Mouse (Mus musculus): ENCODE data around the gene Map2. TPM values are rescaled to one million over a fixed set of nuclear protein-coding genes. Genes with fewer than 3 reads are reported as not detected.

The Map2 gene
- polyA plus RNA-seq, 1 experiment, result 2.0 TPM

DNA sequence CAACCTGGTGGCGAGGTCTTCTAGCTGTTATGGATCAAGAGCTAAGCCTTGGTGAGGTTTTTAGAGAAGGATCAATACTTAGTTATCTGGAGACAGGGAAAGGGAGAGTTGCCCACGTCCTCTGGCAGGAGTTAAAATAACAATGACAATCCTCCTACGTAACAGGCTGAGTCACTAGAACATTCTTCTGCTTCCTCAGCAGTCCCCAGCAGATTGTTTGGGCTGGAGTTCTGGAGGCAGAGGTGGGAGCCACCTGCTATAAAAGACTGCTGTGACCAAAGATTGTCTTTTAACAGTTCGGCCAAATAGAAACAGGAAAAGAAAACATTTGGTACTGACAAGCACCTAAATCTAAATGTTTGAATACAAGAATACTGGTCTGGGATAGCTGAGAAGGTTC is 190.5 kb downstream of the Map2 start:
- H3K27ac ChIP-seq (ENCODE audit: insufficient read depth, low read depth, low read length), result no peak overlapping the region
- H3K4me1 ChIP-seq (ENCODE audit: control insufficient read depth, insufficient read depth, low read length), result no peaks in the 10 kb centered on the region
- no peak overlapping the region for H3K4me3 ChIP-seq (ENCODE audit: insufficient read depth, low read length)
- TF ChIP-seq POLR2A (IDR thresholded peaks at IDR 0.05; ENCODE audit: borderline replicate concordance, low read depth, low read length), result no peak
- TF ChIP-seq CTCF (IDR thresholded peaks at IDR 0.05; ENCODE audit: low read depth, low read length), result no peak

DNA sequence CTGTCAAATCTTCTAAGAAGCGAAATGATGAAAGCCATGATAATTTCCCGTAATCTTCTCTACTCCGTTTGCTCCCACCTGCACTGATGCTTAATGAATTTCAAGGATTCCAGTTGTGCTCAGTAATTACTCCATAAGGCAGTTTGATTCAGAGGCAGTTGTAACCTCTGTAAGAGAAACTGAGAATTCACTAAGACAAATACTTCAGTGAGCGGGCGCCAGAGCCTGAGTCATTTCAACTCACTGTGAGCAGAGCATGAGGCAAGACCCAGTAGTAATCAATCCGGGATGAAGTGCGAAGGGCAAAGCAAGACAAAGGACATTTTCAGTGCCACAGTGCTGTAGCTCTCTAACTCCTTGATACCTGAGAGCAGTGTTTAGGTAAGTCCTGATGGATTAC is 194.4 kb downstream of the Map2 start:
- no peak for TF ChIP-seq POLR2A (IDR thresholded peaks at IDR 0.05; ENCODE audit: borderline replicate concordance, low read depth, low read length)
- TF ChIP-seq CTCF (IDR thresholded peaks at IDR 0.05; ENCODE audit: low read depth, low read length), result no peak
- H3K4me3 ChIP-seq (ENCODE audit: insufficient read depth, low read length), result no peak overlapping the region
- no peaks in the 10 kb centered on the region for H3K4me1 ChIP-seq (ENCODE audit: control insufficient read depth, insufficient read depth, low read length)
- no peak overlapping the region for H3K27ac ChIP-seq (ENCODE audit: insufficient read depth, low read depth, low read length)

DNA sequence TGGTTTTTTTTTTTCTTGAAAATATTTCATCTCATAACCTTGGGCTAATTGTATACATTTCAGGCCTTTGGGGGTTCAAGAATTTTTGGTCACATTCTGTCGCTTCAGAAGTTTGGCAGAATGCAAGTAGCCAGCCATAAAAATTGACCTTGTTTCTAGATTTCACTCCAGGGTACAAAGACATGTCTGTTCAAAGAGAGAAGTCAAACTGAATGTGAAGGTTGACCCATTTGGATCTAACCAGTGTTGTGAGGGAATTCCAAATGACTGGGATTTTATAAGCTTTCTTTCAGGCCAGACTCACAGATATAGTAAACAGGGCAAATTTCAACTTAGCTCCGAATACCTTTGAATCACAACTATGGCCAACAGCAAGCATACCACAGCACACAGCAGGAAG is 196.3 kb downstream of the Map2 start:
- Histone ChIP-seq H3K4me1 (ENCODE audit: control insufficient read depth, insufficient read depth, low read length) (no peaks in the 10 kb centered on the region), H3K27ac (ENCODE audit: insufficient read depth, low read depth, low read length) (no peak overlapping the region), H3K4me3 (ENCODE audit: insufficient read depth, low read length) (no peak overlapping the region)
- TF ChIP-seq POLR2A (IDR thresholded peaks at IDR 0.05; ENCODE audit: borderline replicate concordance, low read depth, low read length) (no peak), CTCF (IDR thresholded peaks at IDR 0.05; ENCODE audit: low read depth, low read length) (no peak)

DNA sequence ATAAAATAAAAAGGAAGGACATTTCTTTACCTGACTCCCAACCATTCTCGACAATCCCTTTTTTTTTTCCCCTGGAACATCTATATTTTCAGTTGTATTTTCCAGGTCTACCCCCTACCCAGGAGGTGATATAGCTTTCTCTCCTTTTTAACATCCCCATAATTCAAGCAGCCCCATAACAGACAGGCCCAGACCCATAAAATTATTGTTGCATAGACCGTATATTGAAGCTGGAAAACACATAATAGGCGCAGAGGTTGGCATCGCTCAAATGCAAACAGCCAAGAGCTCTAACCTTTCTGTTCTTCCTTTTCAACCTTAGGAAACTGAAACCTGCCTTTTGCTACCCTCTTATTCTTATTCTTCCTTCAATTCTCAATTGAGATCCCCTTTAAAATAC is 211.2 kb downstream of the Map2 start:
- Histone ChIP-seq H3K4me1 (ENCODE audit: control insufficient read depth, insufficient read depth, low read length) (no peaks in the 10 kb centered on the region), H3K4me3 (ENCODE audit: insufficient read depth, low read length) (no peak overlapping the region), H3K27ac (ENCODE audit: insufficient read depth, low read depth, low read length) (no peak overlapping the region)
- no peak for TF ChIP-seq POLR2A (IDR thresholded peaks at IDR 0.05; ENCODE audit: borderline replicate concordance, low read depth, low read length)
- TF ChIP-seq CTCF (IDR thresholded peaks at IDR 0.05; ENCODE audit: low read depth, low read length), result no peak

DNA sequence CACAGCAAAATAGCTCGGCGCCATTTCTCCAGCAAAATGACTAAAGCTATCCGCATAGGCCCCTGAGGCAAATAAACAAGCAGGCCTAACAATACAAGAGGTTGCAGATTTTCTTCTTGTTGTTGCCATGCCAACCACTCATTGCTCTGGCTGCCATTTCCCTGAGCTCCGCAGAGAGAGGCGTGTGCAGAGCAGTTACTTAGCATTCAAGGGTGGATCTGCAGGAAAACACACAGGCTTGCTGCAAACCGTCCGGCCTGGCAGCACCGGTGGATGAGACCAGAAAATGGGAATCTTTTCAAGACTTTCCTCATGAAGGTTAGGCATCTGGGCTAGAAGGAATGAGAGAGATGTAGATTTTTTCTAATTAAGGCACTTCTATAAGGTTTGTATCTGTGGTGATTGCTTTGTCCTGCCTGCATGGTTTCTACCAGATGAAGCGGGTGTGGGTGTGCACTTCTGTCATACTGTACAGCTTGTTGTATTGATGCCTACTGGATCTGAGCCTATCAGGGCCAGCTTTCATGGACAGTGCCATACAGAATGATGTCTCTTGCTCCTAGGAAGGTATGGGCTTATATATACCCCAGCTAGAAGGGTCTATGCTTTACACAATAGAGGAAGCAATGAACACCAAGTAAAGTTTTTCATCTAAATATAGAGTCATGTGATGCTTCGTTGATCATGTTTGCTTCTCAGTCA is 211.8 kb downstream of the Map2 start:
- no peak overlapping the region for H3K4me3 ChIP-seq (ENCODE audit: insufficient read depth, low read length)
- no peak overlapping the region for H3K27ac ChIP-seq (ENCODE audit: insufficient read depth, low read depth, low read length)
- no peaks in the 10 kb centered on the region for H3K4me1 ChIP-seq (ENCODE audit: control insufficient read depth, insufficient read depth, low read length)
- no peak for TF ChIP-seq POLR2A (IDR thresholded peaks at IDR 0.05; ENCODE audit: borderline replicate concordance, low read depth, low read length)
- TF ChIP-seq CTCF (IDR thresholded peaks at IDR 0.05; ENCODE audit: low read depth, low read length), result no peak

DNA sequence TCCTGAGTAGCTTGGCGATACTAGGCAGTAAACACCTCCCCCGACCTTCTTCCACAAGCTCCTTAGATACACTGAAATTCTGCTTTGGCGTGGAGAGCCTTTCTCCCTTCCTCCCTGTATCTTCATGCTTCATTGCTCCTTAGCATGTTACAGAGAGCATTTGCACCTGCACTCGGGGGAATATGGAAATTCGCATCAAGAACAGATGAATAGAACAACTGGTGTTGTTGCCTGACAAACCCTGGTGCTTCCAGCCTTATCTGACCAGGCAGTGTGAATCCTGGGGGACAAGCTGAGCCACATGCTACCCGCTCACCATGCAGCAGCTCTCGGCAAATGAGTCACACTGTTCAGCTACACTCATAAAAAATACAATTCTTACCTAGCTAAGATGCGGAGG is 213.5 kb downstream of the Map2 start:
- H3K4me1 ChIP-seq (ENCODE audit: control insufficient read depth, insufficient read depth, low read length), result no peaks in the 10 kb centered on the region
- H3K27ac ChIP-seq (ENCODE audit: insufficient read depth, low read depth, low read length), result no peak overlapping the region
- no peak overlapping the region for H3K4me3 ChIP-seq (ENCODE audit: insufficient read depth, low read length)
- no peak for TF ChIP-seq CTCF (IDR thresholded peaks at IDR 0.05; ENCODE audit: low read depth, low read length)
- TF ChIP-seq POLR2A (IDR thresholded peaks at IDR 0.05; ENCODE audit: borderline replicate concordance, low read depth, low read length), result no peak

DNA sequence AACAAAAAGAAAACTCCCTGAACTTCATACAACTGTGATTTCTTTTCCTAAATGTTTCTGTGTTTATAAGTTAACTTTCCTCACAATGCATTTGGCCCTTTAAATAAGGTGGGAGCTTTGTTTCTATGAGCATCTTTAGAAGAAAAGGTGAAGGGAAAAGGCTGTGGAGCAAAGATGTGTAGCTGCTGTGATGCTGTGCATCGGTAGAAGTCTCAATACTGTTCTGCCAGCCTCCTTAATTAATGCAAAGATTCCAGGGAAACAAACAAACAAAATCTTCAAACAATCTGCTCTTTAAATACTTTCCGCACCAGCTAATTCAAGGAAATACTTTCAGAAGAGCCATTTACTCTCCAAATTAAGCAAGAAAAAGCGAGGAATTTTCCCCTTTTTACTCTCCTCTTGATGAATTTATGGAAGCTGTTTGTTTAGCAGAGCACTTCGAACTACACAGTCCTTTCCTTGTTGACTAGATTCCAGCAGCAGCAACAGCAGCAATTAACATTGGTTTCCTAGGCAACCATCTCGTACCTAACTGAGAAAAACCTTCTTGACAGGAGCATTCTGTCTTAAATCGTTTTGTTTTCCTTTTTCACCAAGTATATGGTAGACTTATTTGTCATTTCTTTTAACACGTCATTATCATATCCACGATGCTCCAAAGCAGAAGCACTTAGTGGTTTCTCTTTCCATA is 220.0 kb downstream of the Map2 start:
- Histone ChIP-seq H3K27ac (ENCODE audit: insufficient read depth, low read depth, low read length) (no peak overlapping the region), H3K4me3 (ENCODE audit: insufficient read depth, low read length) (no peak overlapping the region), H3K4me1 (ENCODE audit: control insufficient read depth, insufficient read depth, low read length) (no peaks in the 10 kb centered on the region)
- TF ChIP-seq CTCF (IDR thresholded peaks at IDR 0.05; ENCODE audit: low read depth, low read length), result no peak
- no peak for TF ChIP-seq POLR2A (IDR thresholded peaks at IDR 0.05; ENCODE audit: borderline replicate concordance, low read depth, low read length)

DNA sequence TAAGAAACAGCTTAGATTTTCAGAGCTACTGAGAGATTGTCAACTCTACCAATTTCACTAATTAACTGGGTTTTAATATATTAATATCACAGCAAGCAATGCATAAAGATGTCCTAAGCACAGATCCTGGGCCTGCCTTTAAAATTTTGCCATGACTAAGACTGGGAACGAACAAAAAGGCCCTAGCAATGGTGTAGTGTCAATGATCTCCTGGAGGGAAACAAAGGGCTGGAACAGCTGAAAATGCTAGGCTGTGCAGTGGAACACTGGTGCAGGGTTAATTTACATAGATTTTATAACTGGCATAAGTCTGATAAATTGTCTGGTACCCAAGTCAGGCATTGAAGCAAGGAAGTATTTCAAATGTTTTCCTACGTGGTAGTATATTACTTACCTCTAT is 220.8 kb downstream of the Map2 start:
- no peak for TF ChIP-seq CTCF (IDR thresholded peaks at IDR 0.05; ENCODE audit: low read depth, low read length)
- TF ChIP-seq POLR2A (IDR thresholded peaks at IDR 0.05; ENCODE audit: borderline replicate concordance, low read depth, low read length), result no peak
- Histone ChIP-seq H3K4me1 (ENCODE audit: control insufficient read depth, insufficient read depth, low read length) (no peaks in the 10 kb centered on the region), H3K4me3 (ENCODE audit: insufficient read depth, low read length) (no peak overlapping the region), H3K27ac (ENCODE audit: insufficient read depth, low read depth, low read length) (no peak overlapping the region)

DNA sequence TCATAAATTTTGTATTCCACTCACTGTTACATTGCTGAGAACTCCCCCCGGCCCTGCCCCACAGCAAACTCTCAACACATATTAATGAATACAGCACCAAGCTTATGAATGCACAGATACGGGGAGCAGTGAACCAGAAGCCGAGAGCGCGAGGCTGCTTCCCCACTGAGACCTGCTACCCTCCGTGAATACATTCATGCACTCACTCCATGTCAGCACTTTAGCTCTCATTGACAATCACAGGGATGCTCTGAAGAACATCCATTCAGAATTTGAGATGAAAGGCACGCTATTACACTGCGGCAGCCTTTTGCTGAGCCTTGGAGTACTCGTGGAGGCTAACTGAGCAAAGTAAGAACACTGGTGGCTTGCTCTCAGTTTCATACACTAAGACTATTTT is 226.8 kb downstream of the Map2 start:
- no peak overlapping the region for H3K27ac ChIP-seq (ENCODE audit: insufficient read depth, low read depth, low read length)
- TF ChIP-seq POLR2A (IDR thresholded peaks at IDR 0.05; ENCODE audit: borderline replicate concordance, low read depth, low read length), result no peak
- TF ChIP-seq CTCF (IDR thresholded peaks at IDR 0.05; ENCODE audit: low read depth, low read length), result no peak
- H3K4me1 ChIP-seq (ENCODE audit: control insufficient read depth, insufficient read depth, low read length), result no peaks in the 10 kb centered on the region
- H3K4me3 ChIP-seq (ENCODE audit: insufficient read depth, low read length), result no peak overlapping the region

DNA sequence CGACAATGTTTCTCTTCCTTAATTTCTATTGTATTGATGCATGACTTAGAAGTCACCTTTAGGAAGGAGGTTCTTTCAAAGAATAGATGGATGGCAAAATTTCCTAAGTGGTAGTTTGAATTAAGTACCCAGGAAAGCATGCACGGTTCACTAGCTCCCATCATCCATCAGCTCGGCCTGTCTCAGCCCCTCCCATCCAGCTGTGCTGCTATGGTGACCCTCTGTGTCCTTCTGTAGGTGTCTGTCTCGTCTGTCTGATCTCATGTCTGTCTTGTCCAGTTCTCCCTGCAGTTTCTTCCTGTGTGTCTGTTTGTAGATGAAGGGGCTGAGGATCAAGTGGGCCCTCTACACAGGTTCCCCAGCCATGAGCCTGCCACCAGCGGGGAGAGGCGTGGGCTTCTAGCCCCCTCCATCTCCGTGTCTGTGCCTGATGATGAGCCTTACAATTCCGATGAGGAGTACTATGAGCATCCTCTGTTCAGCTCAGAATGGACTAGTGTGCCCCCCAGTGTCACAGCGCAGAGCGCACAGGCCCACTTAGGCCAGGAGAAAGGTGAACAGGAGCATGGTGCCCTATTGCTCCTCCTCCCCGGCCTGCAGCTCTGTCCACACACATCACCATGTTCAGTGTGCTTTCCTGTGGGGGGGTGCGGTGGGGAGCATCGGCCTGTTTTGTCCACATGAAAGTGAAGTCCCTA is 232.3 kb downstream of the Map2 start:
- H3K4me1 ChIP-seq (ENCODE audit: control insufficient read depth, insufficient read depth, low read length), result no peaks in the 10 kb centered on the region
- TF ChIP-seq CTCF (IDR thresholded peaks at IDR 0.05; ENCODE audit: low read depth, low read length), result no peak
- TF ChIP-seq POLR2A (IDR thresholded peaks at IDR 0.05; ENCODE audit: borderline replicate concordance, low read depth, low read length), result no peak
- no peak overlapping the region for H3K4me3 ChIP-seq (ENCODE audit: insufficient read depth, low read length)
- no peak overlapping the region for H3K27ac ChIP-seq (ENCODE audit: insufficient read depth, low read depth, low read length)

Data from bone marrow macrophage, adult 2 months (primary cell).